Mouse (Mus musculus) myocyte (in vitro differentiated cells): ENCODE data around the gene Yars2. TPM values are rescaled to one million over a fixed set of nuclear protein-coding genes. Genes with fewer than 3 reads are reported as not detected.

Source experiments
- H3K27me3 ChIP-seq: one replicate; pipeline ENCODE4 v1.6.1; 2011; ENCODE audit not compliant: control insufficient read depth, insufficient read depth, insufficient read length
- H3K36me3 ChIP-seq: one replicate; pipeline ENCODE4 v1.6.1; 2011; ENCODE audit not compliant: control insufficient read depth, insufficient read depth
- H3K4me2 ChIP-seq: one replicate; pipeline ENCODE4 v1.6.1; 2011; ENCODE audit warnings: low read depth, control low read depth
- H3K4me3 ChIP-seq: one replicate; pipeline ENCODE4 v1.5.1; 2011; ENCODE audit warnings: mild to moderate bottlenecking, control low read depth, moderate library complexity
- H3K79me2 ChIP-seq: one replicate; pipeline ENCODE4 v1.6.1; 2011; ENCODE audit not compliant: control insufficient read depth, insufficient read depth
- H3ac ChIP-seq: one replicate; pipeline ENCODE4 v1.6.1; 2011; ENCODE audit not compliant: control insufficient read depth, insufficient read length
- CEBPB ChIP-seq: IDR thresholded peaks from 2 replicates; pipeline ENCODE4 v1.6.1; 2011; ENCODE audit warnings: mild to moderate bottlenecking, moderate library complexity; ENCODE audit not compliant: poor library complexity, insufficient read depth, severe bottlenecking
- E2F4 ChIP-seq: IDR thresholded peaks from one replicate; pipeline ENCODE4 v1.6.1; 2011; ENCODE audit warnings: mild to moderate bottlenecking, control low read depth, moderate library complexity; ENCODE audit not compliant: insufficient read depth
- MAX ChIP-seq: IDR thresholded peaks from one replicate; pipeline ENCODE4 v1.6.1; 2011; ENCODE audit warnings: low read depth, mild to moderate bottlenecking, control low read depth
- MYOD1 ChIP-seq, 3 experiments: IDR thresholded peaks; one replicate each; pipeline ENCODE4 v1.6.1; 2011; ENCODE audit warnings: control low read depth in 2 of 3, low read depth in 2 of 3, mild to moderate bottlenecking in 2 of 3, moderate library complexity in 1 of 3; ENCODE audit not compliant: insufficient read length in 2 of 3, control insufficient read depth in 1 of 3
- MYOG ChIP-seq, 3 experiments: IDR thresholded peaks; one replicate each; pipeline ENCODE4 v1.6.1; 2011; ENCODE audit warnings: control low read depth in 2 of 3, low read depth in 2 of 3, mild to moderate bottlenecking in 2 of 3; ENCODE audit not compliant: insufficient read length in 2 of 3, control insufficient read depth in 1 of 3, insufficient read depth in 1 of 3
- POLR2A ChIP-seq: IDR thresholded peaks from one replicate; pipeline ENCODE4 v1.6.1; 2011; ENCODE audit warnings: low read depth, mild to moderate bottlenecking, control low read depth, moderate library complexity; ENCODE audit not compliant: insufficient read length
- POLR2AphosphoS2 ChIP-seq: IDR thresholded peaks from one replicate; pipeline ENCODE4 v1.6.1; 2011; ENCODE audit warnings: low read depth, control low read depth; ENCODE audit not compliant: insufficient read length
- REST ChIP-seq: IDR thresholded peaks from one replicate; pipeline ENCODE4 v1.6.1; 2011; ENCODE audit warnings: mild to moderate bottlenecking, control low read depth, moderate library complexity; ENCODE audit not compliant: insufficient read depth, insufficient read length
- SRF ChIP-seq: IDR thresholded peaks from one replicate; pipeline ENCODE4 v1.6.1; 2011; ENCODE audit warnings: low read depth; ENCODE audit not compliant: control insufficient read depth, insufficient read length
- TCF12 ChIP-seq: IDR thresholded peaks from one replicate; pipeline ENCODE4 v1.6.1; 2011; ENCODE audit warnings: mild to moderate bottlenecking, control low read depth; ENCODE audit not compliant: poor library complexity, insufficient read depth, severe bottlenecking
- TCF3 ChIP-seq: IDR thresholded peaks from one replicate; pipeline ENCODE4 v1.6.1; 2011; ENCODE audit warnings: low read depth, control low read depth; ENCODE audit not compliant: insufficient read length
- USF1 ChIP-seq: IDR thresholded peaks from one replicate; pipeline ENCODE4 v1.6.1; 2011; ENCODE audit warnings: low read depth, mild to moderate bottlenecking, control low read depth, moderate library complexity
- polyA plus RNA-seq: library from polyadenylated mRNA; unstranded; fragments of >200 nt; fragmentation: generic; extraction: Trizol; gene quantifications from one replicate; pipeline ENCODE4 v1.2.1, GENCODE M21; 2012; ENCODE audit warnings: missing spikeins

The Yars2 gene
- polyA plus RNA-seq, 1 experiment = 18.5 TPM

DNA sequence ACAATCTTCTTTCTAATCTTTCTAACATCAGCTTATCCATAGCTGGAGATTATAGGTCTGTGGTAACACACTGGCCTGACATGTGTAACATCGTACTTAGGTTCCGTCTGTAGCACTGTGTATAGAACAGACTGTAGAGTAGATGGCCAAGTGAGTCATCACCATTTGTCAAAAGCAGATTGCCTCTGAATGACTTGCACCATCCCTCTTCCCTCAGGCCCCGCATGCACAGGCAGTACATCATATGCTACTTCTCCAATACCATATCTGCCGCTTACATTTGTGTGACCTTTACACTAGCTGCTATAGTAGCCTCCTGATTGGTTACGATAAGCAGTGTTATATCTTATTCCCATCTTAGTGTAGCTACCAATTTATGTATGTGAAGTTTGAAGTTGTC, 41.9 kb upstream of the Yars2 start:
- H3ac ChIP-seq = no peak overlapping the region

DNA sequence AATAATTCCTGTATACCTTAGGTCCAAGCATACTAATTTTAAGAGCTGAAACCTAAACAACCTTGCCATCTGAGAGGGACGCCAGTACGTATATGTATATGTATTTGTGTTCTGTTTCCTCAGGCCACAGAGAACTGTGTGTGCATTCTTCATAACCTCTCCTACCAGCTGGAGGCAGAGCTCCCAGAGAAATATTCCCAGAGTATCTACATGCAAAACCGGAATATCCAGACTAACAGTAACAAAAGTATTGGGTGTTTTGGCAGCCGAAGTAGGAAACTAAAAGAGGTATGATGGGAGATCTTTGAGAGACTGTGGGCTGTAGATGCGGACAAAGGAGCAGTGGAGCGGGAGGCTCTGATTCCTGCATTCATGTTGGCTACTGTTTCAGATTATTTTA, 41.3 kb upstream of the Yars2 start:
- H3K36me3 ChIP-seq = peaks cover 14% of the 10 kb centered on the region
- no peaks in the 10 kb centered on the region for H3K27me3 ChIP-seq
- no peak overlapping the region for H3ac ChIP-seq
- no peak overlapping the region for H3K4me2 ChIP-seq
- TF ChIP-seq TCF3 (no peak), REST (no peak), USF1 (no peak), MAX (no peak), MYOD1 (IDR thresholded peaks at IDR 0.05; ENCODE audit: control insufficient read depth in 1 of 3, insufficient read length in 2 of 3, low read depth in 2 of 3) (no peak), MYOG (IDR thresholded peaks at IDR 0.05; ENCODE audit: control insufficient read depth in 1 of 3, insufficient read depth in 1 of 3, insufficient read length in 2 of 3, low read depth in 2 of 3) (no peak), CEBPB (no peak), TCF12 (no peak), E2F4 (no peak), SRF (no peak)
- no peak overlapping the region for H3K4me3 ChIP-seq
- H3K79me2 ChIP-seq = no peaks in the 10 kb centered on the region

More for the DNA sequence above, 41.9 kb upstream of the Yars2 start:
- no peak overlapping the region for H3K4me2 ChIP-seq
- H3K79me2 ChIP-seq = no peaks in the 10 kb centered on the region
- no peak overlapping the region for H3K4me3 ChIP-seq
- H3K36me3 ChIP-seq = peaks cover 14% of the 10 kb centered on the region
- H3K27me3 ChIP-seq = no peaks in the 10 kb centered on the region
- TF ChIP-seq POLR2A (no peak), MAX (no peak), REST (no peak), E2F4 (no peak), POLR2AphosphoS2 (no peak), SRF (no peak), USF1 (no peak), MYOD1 (IDR thresholded peaks at IDR 0.05; ENCODE audit: control insufficient read depth in 1 of 3, insufficient read length in 2 of 3, low read depth in 2 of 3) (no peak)

DNA sequence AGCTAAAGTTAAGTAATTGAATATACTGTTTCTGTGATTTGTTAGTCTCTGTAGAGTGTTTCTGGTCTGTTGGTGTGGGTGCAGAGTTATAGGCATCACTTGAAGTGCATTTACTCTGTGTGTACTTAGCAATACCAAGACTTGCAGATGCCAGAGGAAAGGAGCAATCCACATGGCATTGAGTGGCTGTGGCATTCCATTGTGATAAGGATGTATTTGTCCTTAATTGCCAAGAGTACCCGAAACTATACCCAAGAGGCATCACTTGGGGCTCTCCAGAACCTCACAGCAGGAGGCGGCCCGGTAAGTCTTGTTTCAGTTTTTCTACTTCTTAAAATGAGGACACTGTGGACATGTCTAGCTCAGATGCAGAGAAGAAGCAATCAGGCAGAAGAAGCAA, 40.3 kb upstream of the Yars2 start:
- Histone ChIP-seq H3ac (no peak overlapping the region), H3K27me3 (no peaks in the 10 kb centered on the region), H3K79me2 (no peaks in the 10 kb centered on the region), H3K4me3 (no peak overlapping the region), H3K36me3 (peaks cover 14% of the 10 kb centered on the region), H3K4me2 (no peak overlapping the region)
- TF ChIP-seq SRF = no peak
- no peak for TF ChIP-seq MAX
- no peak for TF ChIP-seq REST
- TF ChIP-seq POLR2A = no peak

DNA sequence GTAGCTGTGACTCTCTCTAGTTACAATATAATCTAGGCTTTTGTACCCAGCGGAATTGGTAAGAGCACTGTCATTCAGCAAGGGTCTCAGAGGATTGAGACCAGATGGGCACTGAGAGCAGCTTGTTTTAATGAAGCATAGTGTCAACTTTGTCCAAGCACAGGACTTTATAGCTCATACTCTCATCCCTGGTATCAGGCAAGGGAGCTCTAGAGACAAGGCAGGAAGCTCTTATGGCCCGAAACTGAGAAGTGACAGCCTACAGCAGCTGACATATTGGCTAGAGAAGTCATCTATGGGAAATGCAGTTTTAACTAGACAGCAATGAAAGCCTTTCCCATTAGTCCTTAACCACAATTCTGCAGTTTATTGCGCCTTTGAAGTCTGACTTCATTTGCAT, 29.8 kb upstream of the Yars2 start:
- Histone ChIP-seq H3K36me3 (peaks cover 17% of the 10 kb centered on the region), H3K27me3 (no peaks in the 10 kb centered on the region), H3K4me3 (no peak overlapping the region), H3ac (no peak overlapping the region), H3K4me2 (no peak overlapping the region), H3K79me2 (no peaks in the 10 kb centered on the region)
- TF ChIP-seq USF1 (no peak), MYOD1 (IDR thresholded peaks at IDR 0.05; ENCODE audit: control insufficient read depth in 1 of 3, insufficient read length in 2 of 3, low read depth in 2 of 3) (no peak), REST (no peak), TCF3 (no peak), E2F4 (no peak)

DNA sequence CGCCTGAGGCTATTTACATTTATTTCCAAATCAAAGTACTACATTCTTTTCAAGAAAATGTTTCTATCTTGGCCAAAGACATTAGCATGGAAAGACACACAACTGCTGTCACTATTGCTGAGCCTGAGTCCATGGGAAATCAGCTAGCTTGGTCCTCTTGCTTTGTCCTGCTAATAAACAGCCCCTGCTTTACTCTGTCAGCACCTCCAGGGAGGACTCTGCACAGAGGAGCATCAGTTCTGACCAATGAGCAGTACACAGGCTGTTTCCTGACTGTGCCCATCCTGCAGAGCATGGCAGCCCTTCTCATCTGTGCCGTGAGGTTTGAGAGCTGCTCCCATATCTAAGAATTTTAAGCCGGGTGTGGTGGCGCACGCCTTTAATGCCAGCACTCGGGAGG, 29.0 kb upstream of the Yars2 start:
- Histone ChIP-seq H3K4me2 (no peak overlapping the region), H3K27me3 (no peaks in the 10 kb centered on the region), H3K4me3 (no peak overlapping the region), H3K79me2 (no peaks in the 10 kb centered on the region), H3ac (no peak overlapping the region), H3K36me3 (peaks cover 17% of the 10 kb centered on the region)
- TF ChIP-seq E2F4 (no peak), MYOD1 (IDR thresholded peaks at IDR 0.05; ENCODE audit: control insufficient read depth in 1 of 3, insufficient read length in 2 of 3, low read depth in 2 of 3) (no peak), POLR2A (no peak), MAX (no peak), USF1 (no peak), POLR2AphosphoS2 (no peak), REST (no peak), SRF (no peak)
